Mouse (Mus musculus) adrenal gland, postnatal 25 days (tissue): ENCODE results near the gene Avpi1. TPM values are rescaled to one million over a fixed set of nuclear protein-coding genes. Genes with fewer than 3 reads are reported as not detected.

ENCODE experiments used
- DNase-seq: peaks from one replicate; pipeline ENCODE4 v3.0.0; 2021; ENCODE audit warnings: mixed read lengths
- total RNA-seq: library from RNA; stranded (reverse); gene quantifications from 2 replicates; pipeline ENCODE4 v1.2.3, GENCODE M21; 2021

Avpi1 gene
- total RNA-seq, 1 experiment from 2014 or later: 74.4 TPM

GRCm38 (mm10) chr19:42144541-42145167 lies 15.8 kb upstream of the Avpi1 start:
- DNase-seq: peak; percentile 87

- no peak for DNase-seq
Measured at GRCm38 (mm10) chr19:42144067-42144466, 15.2 kb upstream of the Avpi1 start.

- DNase-seq: no peak
Measured at GRCm38 (mm10) chr19:42142757-42143156, 13.9 kb upstream of the Avpi1 start.

GRCm38 (mm10) chr19:42141998-42142397 lies 13.1 kb upstream of the Avpi1 start:
- DNase-seq: no peak

GRCm38 (mm10) chr19:42139724-42140517 lies 11.1 kb upstream of the Avpi1 start:
- DNase-seq: no peak

GRCm38 (mm10) chr19:42138517-42139285 lies 9.8 kb upstream of the Avpi1 start:
- no peak for DNase-seq

- no peak for DNase-seq
Measured at GRCm38 (mm10) chr19:42137167-42137672, 8.4 kb upstream of the Avpi1 start.

GRCm38 (mm10) chr19:42136126-42136525 lies 7.3 kb upstream of the Avpi1 start:
- no peak for DNase-seq

- no peak for DNase-seq
Measured at GRCm38 (mm10) chr19:42135070-42135469, 6.2 kb upstream of the Avpi1 start.

GRCm38 (mm10) chr19:42131101-42131500 lies 2.2 kb upstream of the Avpi1 start:
- DNase-seq: no peak

- DNase-seq: no peak
Measured at GRCm38 (mm10) chr19:42130294-42130606, 1.4 kb upstream of the Avpi1 start.

GRCm38 (mm10) chr19:42129509-42130293 lies 842 bp upstream of the Avpi1 start:
- DNase-seq: no peak

- DNase-seq: no peak
Measured at GRCm38 (mm10) chr19:42128052-42128740, 663 bp downstream of the Avpi1 start.

- DNase-seq: no peak
Measured at GRCm38 (mm10) chr19:42127024-42127423, 1.8 kb downstream of the Avpi1 start.

GRCm38 (mm10) chr19:42126219-42126605 lies 2.6 kb downstream of the Avpi1 start:
- peak; percentile 35 for DNase-seq

GRCm38 (mm10) chr19:42125501-42126218 lies 3.2 kb downstream of the Avpi1 start:
- DNase-seq: no peak

- no peak for DNase-seq
Measured at GRCm38 (mm10) chr19:42124684-42125083, 4.2 kb downstream of the Avpi1 start.

- peak; percentile 36 for DNase-seq
Measured at GRCm38 (mm10) chr19:42120451-42120850, 8.4 kb downstream of the Avpi1 start.

GRCm38 (mm10) chr19:42118596-42118995 lies 10.3 kb downstream of the Avpi1 start:
- peak; percentile 15 for DNase-seq

- DNase-seq: no peak
Measured at GRCm38 (mm10) chr19:42118142-42118541, 10.7 kb downstream of the Avpi1 start.
